Mouse (Mus musculus) G1E (cell line): Measurements from ENCODE around the gene Jazf1.

ENCODE experiments used
- CTCF ChIP-seq: IDR thresholded peaks from 2 replicates; pipeline ENCODE4 v1.5.1; 2012; ENCODE audit warnings: low read depth, low read length, inconsistent platforms, mixed read lengths
- GATA1 ChIP-seq: IDR thresholded peaks from 2 replicates; pipeline ENCODE4 v1.6.1; 2012; ENCODE audit warnings: borderline replicate concordance, low read length, inconsistent platforms, mixed read lengths
- GATA2 ChIP-seq: IDR thresholded peaks from 2 replicates; pipeline ENCODE4 v1.6.1; 2012; ENCODE audit warnings: low read depth, low read length, inconsistent platforms, borderline replicate concordance
- POLR2AphosphoS5 ChIP-seq: IDR thresholded peaks from 2 replicates; pipeline ENCODE4 v1.6.1; 2012; ENCODE audit warnings: low read depth, low read length, inconsistent platforms; ENCODE audit not compliant: insufficient replicate concordance
- TAL1 ChIP-seq: conservative IDR thresholded peaks from 2 replicates; pipeline ENCODE4 v1.6.1; 2012; ENCODE audit warnings: low read depth, low read length, inconsistent platforms, mixed read lengths

GRCm38 (mm10) chr6:52932603-52933178, 135.7 kb downstream of the Jazf1 start:
- TF ChIP-seq CTCF, result no peak
- TF ChIP-seq POLR2AphosphoS5, result no peak
- no peak for TF ChIP-seq GATA2
- TF ChIP-seq GATA1, result no peak
- no peak for TF ChIP-seq TAL1
